Mouse (Mus musculus): Measurements from ENCODE around the gene Samd4b. TPM values are rescaled to one million over a fixed set of nuclear protein-coding genes. Genes with fewer than 3 reads are reported as not detected.
"Not testable (repeated sequence)": the region's sequence is repeated elsewhere in the genome, so short reads cannot be mapped to it uniquely, and the experiment has no call there.

The Samd4b gene
- polyA plus RNA-seq, 3 experiments from 2014 or later = 6.4 to 9.8 (median 8.2) TPM

DNA sequence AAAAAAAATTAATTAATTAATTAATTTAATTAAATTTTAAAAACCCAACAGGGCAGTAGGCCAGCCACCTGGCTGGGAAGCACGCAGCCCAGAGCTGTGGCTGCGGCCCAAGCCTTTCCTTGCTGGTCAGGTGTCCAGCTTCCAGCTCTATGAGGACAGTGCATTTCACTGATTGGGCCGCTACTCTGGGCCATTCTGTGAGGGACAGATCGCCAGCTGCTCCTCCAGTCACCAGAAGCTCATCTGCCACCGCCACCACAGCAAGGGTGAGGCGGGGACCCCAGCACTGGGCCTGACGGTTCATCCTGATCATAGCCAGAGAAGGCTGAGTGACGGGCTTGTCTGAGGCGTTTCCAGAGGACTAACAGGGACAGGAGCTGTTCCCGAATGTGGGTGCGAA is 36.0 kb downstream of the Samd4b start:
- no peak for ATAC-seq

DNA sequence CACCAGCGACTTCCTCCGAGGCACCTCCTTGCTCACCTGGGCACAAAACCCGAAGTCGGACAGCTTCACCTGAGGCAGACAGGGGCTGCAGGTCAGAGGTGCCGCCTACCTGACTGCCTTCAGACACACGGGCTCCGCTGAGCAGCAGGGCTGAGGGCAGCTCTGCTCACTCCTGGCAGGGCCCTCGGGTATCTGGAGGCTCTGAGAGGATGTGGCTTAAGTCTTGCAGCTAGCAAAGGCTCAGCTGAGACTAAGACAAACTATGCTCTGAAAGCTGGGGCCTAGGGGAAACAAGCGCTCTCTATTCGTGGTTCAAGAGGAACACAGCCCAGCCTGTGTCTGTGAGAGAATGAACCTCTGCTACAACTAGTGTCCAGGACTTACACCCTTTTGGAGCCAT is 37.1 kb downstream of the Samd4b start:
- no peak for ATAC-seq

DNA sequence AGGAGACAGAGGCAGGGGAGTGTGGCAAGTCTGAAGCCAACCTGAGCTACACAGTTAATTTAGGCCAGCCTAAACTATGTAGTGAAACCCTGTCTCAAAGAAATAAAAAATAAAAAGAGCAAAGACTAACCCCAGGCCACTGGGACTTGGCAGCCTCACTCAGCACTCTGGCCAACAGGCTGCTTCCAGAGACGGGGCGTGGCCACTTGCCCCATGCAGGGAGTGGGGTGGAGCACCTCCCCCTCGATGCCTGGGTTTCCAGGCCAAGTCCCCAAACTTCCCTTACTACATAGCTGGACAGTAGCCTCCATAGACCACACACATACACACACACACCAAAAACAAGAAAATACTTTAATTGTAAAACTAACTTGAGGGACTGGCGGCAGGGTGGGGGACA is 39.5 kb downstream of the Samd4b start:
- no peak for ATAC-seq

DNA sequence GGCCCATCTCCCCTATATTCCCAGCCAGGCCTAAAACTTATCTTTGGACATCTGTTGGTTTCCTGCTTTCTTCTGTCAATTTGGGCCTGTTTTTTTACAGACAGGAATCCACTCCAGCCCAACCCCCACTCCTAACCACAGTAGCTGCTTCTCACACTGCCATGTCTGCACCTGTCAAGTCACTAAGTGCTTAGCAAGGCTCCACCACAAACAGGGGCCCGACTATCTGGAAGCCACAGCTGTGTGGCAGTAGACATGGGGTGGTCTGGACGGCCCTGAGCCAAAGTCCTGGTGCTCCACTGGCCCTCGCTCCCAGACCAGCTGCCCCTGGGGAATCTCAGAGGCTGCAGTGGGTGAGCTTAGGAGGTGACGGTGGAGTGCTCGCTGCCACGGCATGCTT is 40.2 kb downstream of the Samd4b start:
- no peak for ATAC-seq

DNA sequence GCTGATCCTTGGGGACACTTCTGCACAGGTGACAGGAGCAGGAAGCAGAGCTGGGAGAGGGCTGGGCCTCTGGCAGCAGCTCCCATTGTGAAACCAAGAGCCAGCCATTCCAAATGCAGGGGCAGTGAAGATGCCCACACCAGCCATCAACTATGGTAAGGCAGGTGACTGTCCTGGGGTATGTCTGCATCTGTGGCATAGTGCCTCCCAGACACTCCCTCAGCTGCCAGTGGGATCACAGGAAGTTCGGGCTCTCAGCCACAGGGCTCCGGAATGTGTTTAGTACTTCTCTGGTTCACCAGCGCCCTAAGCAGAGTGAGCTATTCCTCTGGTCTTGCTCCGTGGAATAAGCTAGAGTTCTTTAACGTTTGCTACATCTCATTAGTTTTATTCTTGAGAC is 40.9 kb downstream of the Samd4b start:
- ATAC-seq = no peak

DNA sequence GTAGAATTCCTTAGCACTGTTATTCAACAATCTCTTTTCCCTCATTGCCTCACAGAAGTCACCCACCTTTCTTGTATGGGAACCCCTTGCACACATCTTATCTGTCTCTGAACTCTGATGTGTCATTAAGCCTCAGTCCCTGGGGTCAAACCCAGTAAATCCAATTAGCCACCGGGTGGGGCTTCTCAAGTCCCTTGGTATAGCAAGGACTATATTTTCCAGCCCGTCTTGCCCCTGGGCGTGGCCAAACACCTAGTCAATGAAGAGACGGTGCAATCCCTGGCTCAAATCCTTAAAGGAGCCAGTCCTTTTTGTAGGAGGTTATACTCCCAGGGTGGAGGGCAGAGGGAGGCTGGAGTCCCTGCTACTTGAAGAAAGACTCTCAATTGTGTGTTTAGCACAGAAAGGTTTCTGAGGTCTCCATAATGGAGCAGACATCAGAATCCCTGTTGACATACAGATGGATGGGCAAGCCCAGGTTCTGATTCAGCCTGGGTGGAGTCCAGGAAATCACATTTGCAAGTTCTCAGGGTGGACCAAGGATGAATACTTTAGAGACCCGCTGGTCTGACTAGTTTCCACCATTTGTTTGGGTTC is 41.9 kb downstream of the Samd4b start:
- ATAC-seq = no peak

DNA sequence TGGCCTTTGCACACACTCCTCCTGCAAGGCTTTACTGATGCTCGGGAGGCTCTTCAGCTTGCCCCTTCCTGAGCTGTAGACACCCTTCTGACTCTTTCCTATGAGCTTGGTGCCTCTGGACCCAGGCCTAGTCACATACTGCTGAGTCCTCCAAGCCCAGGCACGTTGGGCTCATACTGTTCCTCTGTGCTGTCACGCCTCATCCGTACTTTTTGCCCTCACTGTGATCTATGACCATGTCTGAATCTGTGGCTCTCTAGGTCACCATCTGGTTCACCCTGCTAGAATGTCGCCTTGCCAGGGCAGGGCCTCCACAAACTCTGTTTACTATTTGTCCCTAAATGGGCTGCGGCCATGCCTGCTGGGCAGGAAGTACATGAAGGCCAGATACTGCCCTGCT is 44.9 kb downstream of the Samd4b start:
- no peak for ATAC-seq

DNA sequence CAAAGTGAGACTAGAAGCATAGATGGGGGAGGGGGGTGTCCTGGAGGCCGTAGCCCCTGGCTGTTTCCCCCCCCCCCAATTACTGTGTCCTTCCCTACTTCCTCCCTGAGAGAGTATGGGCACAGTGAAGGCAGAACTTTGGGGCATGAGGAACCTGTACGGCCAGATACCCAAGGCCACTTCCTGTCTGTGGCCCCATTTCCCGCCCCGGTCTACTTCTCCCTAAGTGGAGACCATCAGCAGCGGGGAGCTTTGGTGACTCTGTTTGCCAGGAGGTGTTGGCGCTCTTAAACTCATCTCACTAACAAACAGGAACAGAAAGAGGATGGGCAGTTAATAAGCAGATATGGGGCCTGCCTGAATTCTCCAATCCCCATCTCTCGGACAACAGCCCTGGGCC is 50.3 kb downstream of the Samd4b start:
- ATAC-seq = no peak

DNA sequence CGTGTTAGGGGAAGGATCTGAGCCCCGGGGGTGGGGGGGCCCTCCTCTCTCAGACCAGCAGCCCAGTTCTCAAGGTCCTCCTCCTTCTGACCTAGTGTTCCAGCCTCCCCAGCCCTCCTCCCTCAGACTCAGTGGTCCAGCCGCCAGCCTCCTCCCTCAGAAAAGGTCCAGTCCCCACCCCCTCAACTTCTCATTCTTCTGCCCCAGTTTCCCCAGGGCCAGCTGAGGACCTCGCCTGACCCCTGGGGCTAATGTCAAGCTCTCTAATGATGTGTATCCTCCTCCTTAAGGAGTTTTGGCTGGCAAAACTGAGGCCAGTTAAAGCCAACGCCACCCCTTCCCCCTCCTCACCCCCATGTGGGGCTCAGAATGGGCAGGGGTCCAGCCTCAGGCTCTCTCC is 50.8 kb downstream of the Samd4b start, which contains the start of gene Nccrp1:
Gene Nccrp1 (minus strand): TSS at position 101 of the 400 bp plus-strand sequence.
- ATAC-seq = no peak

DNA sequence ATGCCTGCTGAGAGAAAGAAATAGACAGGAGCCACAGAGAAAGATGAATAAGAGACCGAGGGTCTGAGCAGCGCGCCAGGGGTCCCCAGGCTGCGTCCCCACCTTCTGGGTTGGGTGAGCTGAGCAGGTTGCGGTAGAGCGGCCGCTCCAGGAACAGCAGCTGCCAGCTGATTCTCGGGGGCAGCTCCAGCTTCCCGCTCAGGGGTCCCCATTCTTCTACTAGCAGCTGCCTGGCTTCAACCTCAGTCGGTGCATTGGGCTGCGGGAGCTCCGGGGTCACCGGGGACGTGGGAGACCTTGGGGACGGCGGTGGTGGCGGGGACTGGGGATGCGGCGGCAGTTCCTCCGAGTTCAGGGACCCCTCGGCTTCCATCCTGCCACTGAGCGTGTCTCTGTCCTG is 51.3 kb downstream of the Samd4b start:
- ATAC-seq = no peak

DNA sequence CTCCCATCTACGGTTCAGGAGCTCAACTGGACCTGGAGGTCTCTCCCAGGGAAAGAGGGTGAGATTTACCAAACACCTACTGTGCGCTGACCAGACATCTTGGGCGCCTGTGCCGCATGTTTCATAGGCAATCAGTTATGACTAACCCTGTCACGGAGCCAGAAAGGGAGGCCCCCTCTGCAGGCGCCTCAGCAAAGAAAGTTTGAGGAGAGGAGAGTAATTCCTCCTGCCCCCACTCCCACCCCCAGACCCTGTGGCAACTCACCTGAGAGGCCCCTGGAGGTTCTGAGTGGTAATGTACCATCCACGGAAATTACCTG is 52.1 kb downstream of the Samd4b start:
- no peak for ATAC-seq

DNA sequence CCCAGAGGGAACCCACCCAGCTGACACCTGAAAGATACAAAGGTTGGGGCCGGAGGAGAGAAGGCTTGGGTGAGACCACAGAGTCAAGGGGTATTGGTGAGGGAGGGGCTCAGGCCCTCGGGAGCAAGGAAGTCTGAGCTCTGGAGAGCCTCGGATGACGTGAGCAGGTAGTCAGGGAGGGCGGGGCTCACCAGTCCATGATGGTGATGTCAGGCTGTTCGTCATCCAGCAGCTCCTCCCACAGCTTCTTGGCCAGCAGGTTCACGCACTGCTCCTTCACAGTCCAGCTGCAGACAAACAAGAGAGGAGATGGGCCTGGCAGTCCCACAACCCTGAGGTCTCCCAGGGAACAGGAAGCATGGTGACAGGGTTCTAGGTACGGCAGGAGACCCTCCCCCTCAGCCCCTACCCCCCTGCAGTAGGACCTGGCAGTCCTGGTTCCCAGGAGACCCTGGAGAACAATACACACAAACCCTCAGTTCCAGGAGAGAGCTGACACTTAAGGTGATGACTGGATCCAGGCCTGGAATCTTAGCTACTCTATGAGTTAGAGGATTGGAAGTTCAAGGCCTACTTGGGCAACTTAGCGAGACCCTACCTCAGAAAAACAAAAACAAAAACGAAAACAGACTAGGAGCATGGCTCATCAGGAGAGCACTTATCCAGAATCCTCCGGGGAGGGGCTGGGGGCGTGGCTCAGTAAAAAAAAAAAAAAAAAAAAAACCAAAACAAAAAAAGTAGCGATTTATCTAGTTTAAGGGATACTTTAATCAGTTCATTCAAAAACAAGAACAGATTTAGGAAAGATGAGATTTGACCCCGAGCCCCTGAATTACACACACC is 52.7 kb downstream of the Samd4b start:
- no peak for ATAC-seq

DNA sequence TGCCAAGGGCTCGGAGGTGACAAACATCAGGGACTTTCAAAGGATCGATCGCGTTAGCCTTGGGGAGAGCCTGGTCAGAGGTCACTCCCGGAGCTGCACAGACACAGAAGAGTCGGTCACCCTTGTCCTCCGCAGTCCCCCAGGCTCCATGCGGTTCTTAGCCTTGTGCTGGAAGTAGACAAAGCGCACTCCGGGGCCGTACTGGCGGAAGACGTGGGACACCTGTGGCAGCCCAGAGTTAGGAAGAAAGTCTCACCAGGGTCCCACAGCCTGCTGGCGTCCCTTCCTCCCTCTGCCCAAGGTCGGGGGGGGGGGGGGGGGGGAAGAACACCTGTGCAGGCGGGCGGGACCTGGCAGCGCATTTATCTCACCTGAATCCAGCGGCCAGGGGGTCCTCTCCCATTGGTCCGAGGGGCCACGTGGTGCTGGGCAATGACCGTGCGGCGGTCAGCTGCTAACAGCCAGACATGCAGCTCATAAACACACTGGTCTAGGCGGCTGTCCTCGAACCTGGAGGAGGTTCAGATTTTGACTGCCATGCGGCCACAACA is 53.8 kb downstream of the Samd4b start:
- ATAC-seq = no peak

DNA sequence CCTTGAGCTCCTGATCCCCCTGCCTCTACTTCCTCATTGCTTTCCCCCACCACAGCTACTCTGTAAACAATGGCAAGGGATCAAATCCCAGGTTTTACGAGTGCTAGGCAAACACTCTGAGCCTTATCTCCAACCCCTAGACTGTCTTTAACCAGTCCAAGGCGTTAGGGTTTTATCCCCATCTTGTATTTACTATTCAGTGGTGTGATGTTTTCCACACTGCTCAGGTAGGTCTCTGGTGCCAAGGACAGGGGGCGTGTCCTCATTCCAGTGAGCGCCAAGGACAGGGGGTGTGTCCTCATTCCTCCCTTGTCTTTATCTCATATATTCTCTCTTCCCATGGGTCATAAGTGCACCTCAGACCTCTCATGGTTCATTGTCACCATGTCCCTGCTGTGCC is 57.4 kb downstream of the Samd4b start, which contains the start of gene Sycn:
Gene Sycn (plus strand): TSS at position 360 of the 400 bp plus-strand sequence.
- ATAC-seq = no peak

DNA sequence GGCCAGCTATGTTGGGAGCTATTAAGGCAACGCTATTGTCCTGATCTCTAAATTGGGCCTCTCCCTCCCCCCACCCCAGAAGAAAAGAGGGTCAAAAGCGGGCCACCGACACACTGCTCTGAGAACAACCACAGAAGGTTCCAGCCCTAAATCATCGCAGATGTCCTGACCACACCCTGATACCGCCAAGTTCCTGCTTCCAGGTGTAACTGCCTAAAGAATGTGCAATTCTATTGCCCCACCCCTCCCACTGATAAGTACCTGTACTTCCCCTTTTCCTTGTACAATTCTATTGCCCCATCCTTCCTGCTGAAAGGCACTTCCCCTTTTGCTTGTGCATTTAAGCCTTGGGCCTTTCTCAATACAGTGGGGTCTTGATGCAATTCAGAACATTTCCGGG is 59.1 kb downstream of the Samd4b start:
- not testable (repeated sequence) for ATAC-seq

DNA sequence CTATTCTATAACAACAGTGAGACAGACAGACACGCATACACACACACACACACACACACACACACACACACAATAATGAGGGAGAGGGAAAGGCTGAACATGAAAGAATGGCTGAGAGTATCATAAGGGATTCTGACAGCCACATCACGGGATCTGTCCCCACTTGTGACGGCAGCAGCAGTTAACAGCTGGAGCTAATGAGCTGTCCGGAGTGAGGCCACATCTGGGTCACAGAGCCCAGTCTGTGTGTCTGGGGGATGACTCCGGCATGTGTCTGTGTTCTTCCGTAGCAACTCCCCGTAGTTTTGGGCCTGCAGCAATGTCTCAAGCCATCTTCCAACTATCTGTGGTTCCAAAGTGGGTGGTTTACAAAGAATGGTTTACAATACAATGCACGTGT is 65.9 kb downstream of the Samd4b start:
- no peak for ATAC-seq

DNA sequence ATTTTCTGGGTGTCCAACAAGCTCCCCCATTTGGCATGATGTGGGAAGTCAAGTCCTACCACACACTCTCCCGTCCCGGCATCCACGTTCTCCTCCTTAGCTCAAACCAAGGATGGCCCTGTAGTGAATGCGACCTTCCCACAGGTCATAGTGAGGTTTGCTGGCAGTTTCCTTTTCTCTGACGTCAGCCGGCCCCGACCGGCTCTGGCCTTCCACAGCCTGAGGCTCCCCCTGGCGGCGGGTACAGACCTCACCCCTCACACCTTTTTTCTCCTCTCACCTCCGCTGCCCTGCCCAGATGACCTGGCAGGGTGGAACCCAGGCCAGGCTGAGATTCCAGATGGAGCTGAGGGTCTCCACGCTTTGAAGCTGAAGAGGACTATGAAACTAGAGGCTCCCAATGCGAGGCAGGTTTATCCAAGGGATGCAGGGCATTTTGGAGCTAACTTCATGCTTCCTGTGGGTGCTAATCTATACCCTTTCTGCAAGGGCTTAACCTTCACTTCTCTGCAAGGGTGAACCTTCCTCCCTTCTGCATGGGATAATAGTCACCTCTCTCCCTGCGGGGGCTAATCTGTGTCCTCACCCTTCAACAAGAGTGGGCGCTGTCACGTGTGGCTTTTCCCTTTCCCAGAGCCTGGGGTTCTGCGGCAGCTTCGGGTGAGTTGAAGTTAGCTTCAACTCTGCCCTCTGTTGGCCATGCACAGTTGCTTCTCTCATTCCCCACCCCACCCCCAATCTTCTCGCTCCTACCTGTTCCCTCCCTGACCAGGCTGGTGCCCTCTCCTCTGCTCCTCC is 69.8 kb downstream of the Samd4b start:
- peak; percentile 95 for ATAC-seq

DNA sequence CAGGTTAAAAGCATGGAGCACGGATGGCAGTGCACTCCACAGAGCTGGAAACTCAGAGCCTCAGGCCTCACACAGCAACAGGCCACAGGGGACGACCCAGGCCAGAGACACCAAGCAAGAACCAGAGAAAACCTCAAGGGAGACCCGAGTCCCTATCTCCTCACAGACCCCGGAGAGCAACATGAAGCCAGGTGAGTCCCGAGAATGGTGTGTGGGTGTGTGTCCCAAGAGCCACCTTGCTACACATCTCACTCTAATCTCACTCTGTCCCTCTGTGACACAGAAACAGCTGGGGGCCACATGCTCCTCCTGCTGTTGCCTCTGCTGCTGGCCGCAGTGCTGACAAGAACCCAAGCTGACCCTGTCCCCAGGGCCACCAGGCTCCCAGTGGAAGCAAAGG is 75.4 kb downstream of the Samd4b start, which contains the start of gene Ifnl3:
Gene Ifnl3 (plus strand): TSS at position 301 of the 400 bp plus-strand sequence.
- not testable (repeated sequence) for ATAC-seq

DNA sequence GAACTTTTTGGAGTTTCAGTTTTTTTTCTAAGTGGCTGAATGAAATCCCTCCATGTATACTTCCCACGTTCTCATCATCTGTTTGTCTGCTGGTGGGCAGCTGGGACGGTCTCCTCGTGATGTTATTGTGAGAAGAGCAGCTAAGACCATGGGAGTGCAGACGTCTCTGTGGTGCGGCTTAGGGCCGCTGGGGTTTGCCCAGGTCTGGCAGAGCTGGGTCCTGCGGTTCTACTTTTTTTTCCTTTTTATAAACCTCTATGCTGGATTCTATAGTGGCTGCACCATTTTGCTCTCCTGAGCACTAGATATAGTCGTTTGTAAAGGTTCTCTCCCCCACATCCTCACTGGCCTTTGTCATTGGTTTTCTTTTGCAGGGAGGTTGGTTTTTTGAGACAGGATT is 86.5 kb downstream of the Samd4b start:
- ATAC-seq = no peak

DNA sequence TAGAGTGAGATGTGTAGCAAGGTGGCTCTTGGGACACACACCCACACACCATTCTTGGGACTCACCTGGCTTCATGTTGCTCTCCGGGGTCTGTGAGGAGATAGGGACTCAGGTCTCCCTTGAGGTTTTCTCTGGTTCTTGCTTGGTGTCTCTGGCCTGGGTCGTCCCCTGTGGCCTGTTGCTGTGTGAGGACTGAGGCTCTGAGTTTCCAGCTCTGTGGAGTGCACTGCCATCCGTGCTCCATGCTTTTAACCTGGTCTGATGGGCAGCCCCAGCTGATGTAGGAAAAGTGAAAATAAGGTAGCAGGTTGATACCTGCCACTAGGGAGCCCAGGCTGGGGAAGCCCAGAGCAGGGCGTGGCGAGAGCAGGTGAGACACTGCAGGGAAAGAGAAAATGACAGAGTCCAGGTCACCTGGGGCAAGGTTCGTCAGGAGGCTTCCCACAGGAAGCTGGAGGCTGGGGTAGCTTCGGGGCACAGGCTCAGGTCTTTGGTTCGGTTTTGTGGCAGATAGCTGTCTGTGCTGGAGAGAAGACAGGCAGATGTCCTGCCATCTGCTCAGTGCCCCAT is 87.5 kb downstream of the Samd4b start, which contains the start of gene Ifnl2:
Gene Ifnl2 (minus strand): TSS at position 51 of the 570 bp plus-strand sequence.
- not testable (repeated sequence) for ATAC-seq

DNA sequence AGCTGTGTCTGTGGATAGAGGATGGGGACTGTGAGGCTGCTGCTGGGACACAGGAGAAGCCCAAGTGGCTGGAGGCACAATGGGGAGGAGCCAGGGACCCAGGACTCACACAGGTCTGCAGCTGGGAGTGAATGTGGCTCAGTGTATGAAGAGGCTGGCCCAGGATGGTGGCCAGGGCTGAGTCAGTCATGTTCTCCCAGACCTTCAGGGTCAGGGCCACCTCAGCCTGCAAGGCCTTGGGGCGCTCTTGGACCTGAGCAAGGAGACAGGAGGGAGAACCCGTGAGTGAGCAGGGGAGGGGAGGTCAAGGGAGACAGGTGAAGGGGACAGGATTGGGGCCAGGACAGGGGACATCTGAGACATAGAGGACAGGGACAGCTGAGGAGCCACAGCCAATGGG is 88.8 kb downstream of the Samd4b start:
- not testable (repeated sequence) for ATAC-seq

DNA sequence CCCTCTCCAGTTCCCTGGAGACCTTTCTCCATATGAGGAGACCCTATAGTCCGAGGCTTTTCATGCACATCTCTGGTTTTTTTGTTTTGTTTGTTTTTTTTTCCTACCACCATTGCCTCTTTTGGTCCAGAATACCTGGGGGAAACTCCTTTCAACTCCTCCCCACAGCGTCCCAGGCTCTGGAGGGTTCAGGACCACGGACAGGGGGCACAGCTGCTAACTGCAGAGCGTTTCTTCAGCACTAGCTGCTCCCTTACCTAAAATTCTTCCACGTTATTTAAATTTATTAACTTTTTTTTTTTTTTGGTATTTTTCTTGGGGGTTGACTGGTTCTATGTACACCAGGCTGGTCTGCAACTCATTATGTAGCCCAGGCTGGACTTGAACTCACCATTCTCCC is 92.4 kb downstream of the Samd4b start:
- no peak for ATAC-seq

DNA sequence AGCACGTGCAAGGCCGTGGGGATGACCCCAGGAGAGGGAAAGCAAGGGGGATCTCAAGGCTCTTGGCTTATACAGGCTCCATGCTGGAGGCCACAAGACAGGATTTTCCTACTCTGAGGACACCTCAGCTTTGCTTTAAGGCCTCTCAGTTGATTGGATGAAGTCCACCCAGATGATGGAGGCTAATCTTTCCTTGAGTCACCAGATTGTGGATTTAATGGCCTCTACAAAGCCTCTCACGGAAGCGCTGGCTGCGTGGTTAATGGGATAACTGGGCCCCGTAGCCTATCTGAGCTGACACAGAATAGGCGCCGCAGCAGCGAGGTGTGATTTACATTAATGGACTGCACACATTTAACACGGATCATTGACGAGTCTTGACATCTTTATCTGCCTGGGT is 102.5 kb downstream of the Samd4b start:
- no peak for ATAC-seq
